Mouse (Mus musculus): ENCODE results near the gene Vmn1r189. TPM values are rescaled to one million over a fixed set of nuclear protein-coding genes. Genes with fewer than 3 reads are reported as not detected.

Gene Vmn1r189
- total and polyA plus RNA-seq, 3 experiments = not detected

DNA sequence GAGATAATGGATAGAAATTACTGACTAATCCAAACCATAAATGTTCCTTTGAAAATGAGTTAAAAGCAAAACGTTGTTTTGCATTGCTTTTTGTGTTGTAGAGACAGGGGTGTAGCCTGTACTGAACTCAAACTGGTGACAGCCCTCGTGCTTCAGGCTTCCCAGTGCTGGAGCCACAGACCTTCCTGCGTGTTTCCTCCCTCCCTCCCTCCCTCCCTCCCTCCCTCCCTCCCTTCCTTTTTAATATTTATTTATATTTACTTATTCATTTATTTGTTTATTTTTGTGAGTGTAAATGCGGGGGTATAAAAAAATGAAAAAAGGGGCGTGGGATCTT, 54.1 kb downstream of the Vmn1r189 start:
- H3K4me3 ChIP-seq (ENCODE audit: control insufficient read depth in 1 of 2, insufficient read depth in 1 of 2, low read depth in 2 of 2, low read length in 2 of 2) = peak overlapping the region; percentile 78 to 87
- TF ChIP-seq MYB (IDR thresholded peaks at IDR 0.05; ENCODE audit: low read depth, low read length) (no peak), GATA1 (IDR thresholded peaks at IDR 0.05; ENCODE audit: low read depth, low read length) (no peak), ETS1 (IDR thresholded peaks at IDR 0.05; ENCODE audit: low read depth, low read length) (no peak), MEF2A (IDR thresholded peaks at IDR 0.05; ENCODE audit: extremely low read depth, insufficient replicate concordance, low read depth, low read length, poor library complexity, severe bottlenecking) (no peak), TAL1 (IDR thresholded peaks at IDR 0.05; ENCODE audit: low read length) (no peak), BHLHE40 (IDR thresholded peaks at IDR 0.05; ENCODE audit: borderline replicate concordance, low read depth, low read length) (no peak), POLR2AphosphoS2 (IDR thresholded peaks at IDR 0.05; ENCODE audit: low read length) (no peak), MYC (IDR thresholded peaks at IDR 0.05; ENCODE audit: low read depth, low read length) (no peak), E2F4 (IDR thresholded peaks at IDR 0.05; ENCODE audit: borderline replicate concordance, low read depth, low read length) (no peak), MAZ (IDR thresholded peaks at IDR 0.05; ENCODE audit: low read depth, low read length) (no peak), ELF1 (IDR thresholded peaks at IDR 0.05; ENCODE audit: low read depth, low read length) (no peak)
- 0 out of 4 replicates have a peak, but pooled peaks cover 0 to 2% of the 10 kb centered on the region in 2 experiments for H3K27me3 ChIP-seq (ENCODE audit: control insufficient read depth in 1 of 2, insufficient read depth in 2 of 2, low read length in 2 of 2)
- peaks cover 1% of the 10 kb centered on the region; the same call in 1 of the 2 replicates for H3K79me2 ChIP-seq (ENCODE audit: control insufficient read depth, insufficient read depth, low read length, poor library complexity)
- H3K9me3 ChIP-seq (replicated peaks; ENCODE audit: insufficient read depth, low read length) = no peaks in the 10 kb centered on the region
- H3K36me3 ChIP-seq (ENCODE audit: control insufficient read depth in 1 of 2, insufficient read depth in 2 of 2, low read length in 2 of 2) = peaks cover 0 to 2% of the 10 kb centered on the region in 2 experiments; a peak in 2 of 4 replicates
- no peak overlapping the region for H3K27ac ChIP-seq (ENCODE audit: control insufficient read depth, low read depth, low read length)
- no peak for DNase-seq (ENCODE audit: low read depth, low spot score)
- H3K4me1 ChIP-seq (ENCODE audit: control insufficient read depth in 1 of 2, insufficient read depth in 2 of 2, low read length in 2 of 2) = no peaks in the 10 kb centered on the region
- H3K9ac ChIP-seq (ENCODE audit: control insufficient read depth, low read depth, low read length, poor library complexity, severe bottlenecking) = peak overlapping the region; percentile 77

- peak; percentile 97 for DNase-seq (ENCODE audit: low read depth, low spot score)
- Histone ChIP-seq H3K27ac (ENCODE audit: control insufficient read depth, low read depth, low read length) (peak overlapping the region; percentile 53), H3K79me2 (ENCODE audit: control insufficient read depth, insufficient read depth, low read length, poor library complexity) (peaks cover 1% of the 10 kb centered on the region; the same call in 1 of the 2 replicates), H3K4me1 (ENCODE audit: control insufficient read depth in 1 of 2, insufficient read depth in 2 of 2, low read length in 2 of 2) (no peaks in the 10 kb centered on the region), H3K36me3 (ENCODE audit: control insufficient read depth in 1 of 2, insufficient read depth in 2 of 2, low read length in 2 of 2) (peaks cover 0 to 2% of the 10 kb centered on the region in 2 experiments; a peak in 2 of 4 replicates), H3K9ac (ENCODE audit: control insufficient read depth, low read depth, low read length, poor library complexity, severe bottlenecking) (peak overlapping the region; percentile 77), H3K4me3 (ENCODE audit: control insufficient read depth in 1 of 2, insufficient read depth in 1 of 2, low read depth in 2 of 2, low read length in 2 of 2) (peak overlapping the region; percentile 78 to 87), H3K27me3 (ENCODE audit: control insufficient read depth in 1 of 2, insufficient read depth in 2 of 2, low read length in 2 of 2) (0 out of 4 replicates have a peak, but pooled peaks cover 0 to 2% of the 10 kb centered on the region in 2 experiments), H3K9me3 (replicated peaks; ENCODE audit: insufficient read depth, low read length) (no peaks in the 10 kb centered on the region)
- TF ChIP-seq CTCF (IDR thresholded peaks at IDR 0.05 in 2 of 3, conservative IDR thresholded peaks at IDR 0.05 in 1 of 3; ENCODE audit: control insufficient read depth in 1 of 3, insufficient read depth in 1 of 3, low read depth in 2 of 3, low read length in 3 of 3, poor library complexity in 1 of 3, severe bottlenecking in 1 of 3) (peak in 1 of 3 experiments; percentile 84; a peak in 3 of 6 replicates), TBP (IDR thresholded peaks at IDR 0.05; ENCODE audit: low read depth, low read length) (peak; percentile 100), ELF1 (IDR thresholded peaks at IDR 0.05; ENCODE audit: low read depth, low read length) (no peak), POLR2A (IDR thresholded peaks at IDR 0.05; ENCODE audit: control insufficient read depth in 1 of 2, insufficient read depth in 1 of 2, low read depth in 1 of 2, low read length in 2 of 2, poor library complexity in 1 of 2) (peak in 1 of 2 experiments; percentile 53; a peak in 2 of 4 replicates)
Observed at GRCm38 (mm10) chr13:22050591-22051522, 54.8 kb downstream of the Vmn1r189 start.

Other genes starting within 250 kb of the Vmn1r189 start
- 0.42 and 0.52 TPM in 2 replicates for gene Zfp184, start 160.7 kb downstream of the Vmn1r189 start, total RNA-seq (2012; rRNA removed)
- 1 to 10 TPM in 1 of 2 experiments, not detected in 1; 1.0 TPM for gene Zfp184, start 160.7 kb downstream of the Vmn1r189 start, polyA plus RNA-seq (2012; ENCODE audit: insufficient read depth in 1 of 2, insufficient read length in 2 of 2, low read depth in 1 of 2, low replicate concordance in 2 of 2, missing spikeins in 1 of 2)
- gene Pom121l2, start 124.6 kb downstream of the Vmn1r189 start, total RNA-seq (2012; rRNA removed) = not detected in 2 replicates
- gene Pom121l2, start 124.6 kb downstream of the Vmn1r189 start, polyA plus RNA-seq (2012; ENCODE audit: insufficient read depth in 1 of 2, insufficient read length in 2 of 2, low read depth in 1 of 2, low replicate concordance in 2 of 2, missing spikeins in 1 of 2) = not detected
- gene Prss16, start 96.1 kb downstream of the Vmn1r189 start, total RNA-seq (2012; rRNA removed) = not detected in 2 replicates
- gene Prss16, start 96.1 kb downstream of the Vmn1r189 start, polyA plus RNA-seq (2012; ENCODE audit: insufficient read depth in 1 of 2, insufficient read length in 2 of 2, low read depth in 1 of 2, low replicate concordance in 2 of 2, missing spikeins in 1 of 2) = under 1 TPM in 1 of 2 experiments, not detected in 1; 0.47 TPM
- 1,264 and 1,284 TPM in 2 replicates for gene Hist1h2ah, start 70.3 kb downstream of the Vmn1r189 start, total RNA-seq (2012; rRNA removed)
- gene Hist1h2ah, start 70.3 kb downstream of the Vmn1r189 start, polyA plus RNA-seq (2012; ENCODE audit: insufficient read depth in 1 of 2, insufficient read length in 2 of 2, low read depth in 1 of 2, low replicate concordance in 2 of 2, missing spikeins in 1 of 2) = 1 to 10 TPM in 1 of 2 experiments, not detected in 1; 3.7 TPM
- gene Hist1h2bk, start 70.0 kb downstream of the Vmn1r189 start, total RNA-seq (2012; rRNA removed) = 2,495 and 3,316 TPM in 2 replicates
- gene Hist1h2bk, start 70.0 kb downstream of the Vmn1r189 start, polyA plus RNA-seq (2012; ENCODE audit: insufficient read depth in 1 of 2, insufficient read length in 2 of 2, low read depth in 1 of 2, low replicate concordance in 2 of 2, missing spikeins in 1 of 2) = 1 to 10 TPM in 1 of 2 experiments, not detected in 1; 5.7 TPM
- 1,065 and 1,370 TPM in 2 replicates for gene Hist1h4i, start 64.5 kb downstream of the Vmn1r189 start, total RNA-seq (2012; rRNA removed)
- 10 to 100 TPM in 1 of 2 experiments, not detected in 1; 10.4 TPM for gene Hist1h4i, start 64.5 kb downstream of the Vmn1r189 start, polyA plus RNA-seq (2012; ENCODE audit: insufficient read depth in 1 of 2, insufficient read length in 2 of 2, low read depth in 1 of 2, low replicate concordance in 2 of 2, missing spikeins in 1 of 2)
- 766 and 975 TPM in 2 replicates for gene Hist1h2ag, start 62.9 kb downstream of the Vmn1r189 start, total RNA-seq (2012; rRNA removed)
- 1 to 10 TPM in 1 of 2 experiments, not detected in 1; 5.9 TPM for gene Hist1h2ag, start 62.9 kb downstream of the Vmn1r189 start, polyA plus RNA-seq (2012; ENCODE audit: insufficient read depth in 1 of 2, insufficient read length in 2 of 2, low read depth in 1 of 2, low replicate concordance in 2 of 2, missing spikeins in 1 of 2)
- gene Hist1h2bj, start 62.6 kb downstream of the Vmn1r189 start, total RNA-seq (2012; rRNA removed) = 2,032 and 2,655 TPM in 2 replicates
- 1 to 10 TPM in 1 of 2 experiments, not detected in 1; 4.7 TPM for gene Hist1h2bj, start 62.6 kb downstream of the Vmn1r189 start, polyA plus RNA-seq (2012; ENCODE audit: insufficient read depth in 1 of 2, insufficient read length in 2 of 2, low read depth in 1 of 2, low replicate concordance in 2 of 2, missing spikeins in 1 of 2)
- not detected in 2 replicates for gene Vmn1r188, start 21.4 kb downstream of the Vmn1r189 start, total RNA-seq (2012; rRNA removed)
- not detected for gene Vmn1r188, start 21.4 kb downstream of the Vmn1r189 start, polyA plus RNA-seq (2012; ENCODE audit: insufficient read depth in 1 of 2, insufficient read length in 2 of 2, low read depth in 1 of 2, low replicate concordance in 2 of 2, missing spikeins in 1 of 2)
- gene Vmn1r191, start 78.1 kb upstream of the Vmn1r189 start, total RNA-seq (2012; rRNA removed) = not detected in 2 replicates
- gene Vmn1r191, start 78.1 kb upstream of the Vmn1r189 start, polyA plus RNA-seq (2012; ENCODE audit: insufficient read depth in 1 of 2, insufficient read length in 2 of 2, low read depth in 1 of 2, low replicate concordance in 2 of 2, missing spikeins in 1 of 2) = not detected
- gene Vmn1r192, start 85.3 kb upstream of the Vmn1r189 start, total RNA-seq (2012; rRNA removed) = not detected in 2 replicates
- gene Vmn1r192, start 85.3 kb upstream of the Vmn1r189 start, polyA plus RNA-seq (2012; ENCODE audit: insufficient read depth in 1 of 2, insufficient read length in 2 of 2, low read depth in 1 of 2, low replicate concordance in 2 of 2, missing spikeins in 1 of 2) = not detected
- not detected in 2 replicates for gene Vmn1r193, start 117.3 kb upstream of the Vmn1r189 start, total RNA-seq (2012; rRNA removed)
- not detected for gene Vmn1r193, start 117.3 kb upstream of the Vmn1r189 start, polyA plus RNA-seq (2012; ENCODE audit: insufficient read depth in 1 of 2, insufficient read length in 2 of 2, low read depth in 1 of 2, low replicate concordance in 2 of 2, missing spikeins in 1 of 2)
- gene Vmn1r194, start 138.4 kb upstream of the Vmn1r189 start, total RNA-seq (2012; rRNA removed) = not detected in 2 replicates
- not detected for gene Vmn1r194, start 138.4 kb upstream of the Vmn1r189 start, polyA plus RNA-seq (2012; ENCODE audit: insufficient read depth in 1 of 2, insufficient read length in 2 of 2, low read depth in 1 of 2, low replicate concordance in 2 of 2, missing spikeins in 1 of 2)
- not detected in 2 replicates for gene Vmn1r195, start 164.7 kb upstream of the Vmn1r189 start, total RNA-seq (2012; rRNA removed)
- not detected for gene Vmn1r195, start 164.7 kb upstream of the Vmn1r189 start, polyA plus RNA-seq (2012; ENCODE audit: insufficient read depth in 1 of 2, insufficient read length in 2 of 2, low read depth in 1 of 2, low replicate concordance in 2 of 2, missing spikeins in 1 of 2)
- gene Vmn1r196, start 184.1 kb upstream of the Vmn1r189 start, total RNA-seq (2012; rRNA removed) = 0.03 TPM in 1 of 2 replicates, not detected in the other
- gene Vmn1r196, start 184.1 kb upstream of the Vmn1r189 start, polyA plus RNA-seq (2012; ENCODE audit: insufficient read depth in 1 of 2, insufficient read length in 2 of 2, low read depth in 1 of 2, low replicate concordance in 2 of 2, missing spikeins in 1 of 2) = not detected
- not detected in 2 replicates for gene Vmn1r197, start 218.8 kb upstream of the Vmn1r189 start, total RNA-seq (2012; rRNA removed)
- gene Vmn1r197, start 218.8 kb upstream of the Vmn1r189 start, polyA plus RNA-seq (2012; ENCODE audit: insufficient read depth in 1 of 2, insufficient read length in 2 of 2, low read depth in 1 of 2, low replicate concordance in 2 of 2, missing spikeins in 1 of 2) = not detected
- gene Vmn1r198, start 244.5 kb upstream of the Vmn1r189 start, total RNA-seq (2012; rRNA removed) = not detected in 2 replicates
- not detected for gene Vmn1r198, start 244.5 kb upstream of the Vmn1r189 start, polyA plus RNA-seq (2012; ENCODE audit: insufficient read depth in 1 of 2, insufficient read length in 2 of 2, low read depth in 1 of 2, low replicate concordance in 2 of 2, missing spikeins in 1 of 2)

Data from MEL (cell line).